Mouse (Mus musculus) hindlimb bud, embryonic 11.5 days (tissue): ENCODE results near the gene Agbl4.

Experiments used
- DNase-seq: peaks from one replicate; pipeline ENCODE4 v3.0.0-alpha.2; 2012; ENCODE audit warnings: low read depth, low spot score; ENCODE audit errors: extremely low spot score

Gene Agbl4

DNA sequence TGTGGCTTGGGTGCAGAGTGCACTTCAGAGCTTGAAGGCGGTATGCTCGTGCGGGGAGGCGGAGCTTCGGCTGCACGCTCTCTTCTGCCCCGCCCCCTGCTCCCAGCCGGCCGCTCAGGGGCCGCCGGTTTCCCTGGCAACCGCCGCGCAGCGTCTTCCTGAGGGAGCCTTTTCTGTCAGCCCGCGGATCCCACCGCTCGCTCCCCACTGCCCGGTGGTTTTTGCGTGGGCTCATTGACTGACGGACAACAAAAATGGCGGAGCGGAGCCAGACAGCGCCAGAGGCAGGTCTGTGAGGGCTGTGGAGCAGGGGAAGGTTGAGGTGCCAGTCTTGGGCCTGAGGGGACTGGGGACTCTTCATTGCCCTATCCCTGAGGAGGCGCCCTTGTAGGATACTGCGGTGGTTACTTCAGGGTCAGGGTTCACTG, at the start of gene Agbl4:
Gene Agbl4, plus strand, starts transcription at position 44 of the 428 bp plus-strand sequence.
- peak; percentile 20 for DNase-seq

DNA sequence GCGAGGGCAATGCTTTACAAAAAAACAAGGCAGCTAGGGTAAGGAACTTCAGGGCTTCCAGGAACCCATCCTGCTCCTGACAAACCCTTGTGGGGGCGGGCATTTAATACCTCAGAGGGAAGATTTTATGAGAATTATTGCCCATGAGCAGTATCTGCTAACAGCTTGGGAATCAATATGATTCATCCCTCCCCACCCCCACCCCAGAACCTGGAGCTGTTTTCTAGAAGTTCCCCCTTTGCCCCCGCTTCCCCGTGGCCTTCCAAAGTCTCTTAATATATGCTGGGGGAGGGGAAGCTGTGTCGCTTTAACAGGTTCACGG, 46.6 kb upstream of the Agbl4 start:
- no peak for DNase-seq

DNA sequence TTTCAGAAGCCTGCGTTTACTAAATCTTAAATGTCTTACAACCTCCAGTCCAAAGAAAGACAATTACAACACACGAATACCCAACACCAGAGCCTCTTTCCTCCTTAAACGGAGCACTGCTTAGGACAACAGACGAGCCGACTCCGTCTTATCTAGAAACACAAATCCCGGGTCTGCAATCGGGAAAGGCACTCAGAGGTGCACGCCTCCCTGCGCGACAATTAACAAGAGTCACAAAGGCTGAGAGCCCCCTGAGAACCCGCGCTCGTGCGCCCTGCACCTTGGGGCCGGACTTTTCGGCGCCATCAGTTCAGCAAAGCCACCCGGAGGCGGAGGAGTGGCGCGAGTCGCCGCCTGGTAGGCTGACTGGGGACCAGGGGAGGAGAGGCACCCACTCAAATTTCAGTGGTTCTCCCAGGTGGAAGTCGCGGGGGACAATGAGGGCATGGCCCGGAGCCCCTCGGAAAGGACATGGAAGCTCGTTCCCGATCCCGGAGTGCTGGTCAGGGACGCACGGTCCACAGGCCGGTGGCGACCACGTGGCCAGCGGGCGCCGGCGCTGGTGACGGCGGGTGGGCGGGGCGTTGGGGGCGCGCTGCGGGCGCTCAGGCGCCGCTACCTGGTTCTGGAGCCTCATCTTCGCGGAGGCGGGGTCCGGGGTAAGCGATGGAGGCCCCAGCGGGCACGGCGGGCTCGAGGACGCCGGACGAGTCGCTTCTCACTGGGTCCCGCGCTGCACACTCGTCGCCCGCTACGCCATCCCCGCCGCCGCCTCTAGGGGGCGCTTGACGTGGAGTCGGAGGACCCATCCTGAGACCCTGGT, 46.1 kb upstream of the Agbl4 start, which contains the start of gene Elavl4:
Gene Elavl4, minus strand, starts transcription at position 732 of the 823 bp plus-strand sequence.
- DNase-seq, result peak; percentile 26

DNA sequence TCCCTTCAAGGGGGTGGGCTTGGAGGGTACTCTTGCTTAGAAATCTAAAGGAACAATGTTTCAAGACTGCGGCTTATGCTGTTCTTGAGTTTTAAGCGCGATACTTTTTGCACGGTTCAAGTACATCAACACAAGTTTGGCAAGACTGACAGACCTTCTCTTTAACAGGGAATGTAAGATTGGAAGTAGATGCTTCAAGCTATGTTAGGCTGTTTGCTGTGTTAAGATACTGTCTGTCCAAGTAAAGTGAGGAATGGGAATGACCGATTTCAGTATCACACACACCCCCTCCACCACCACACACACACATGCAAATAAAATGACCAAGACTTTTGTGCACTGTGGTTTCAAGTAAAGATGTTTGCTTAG, 45.5 kb upstream of the Agbl4 start:
- DNase-seq, result peak; percentile 39

DNA sequence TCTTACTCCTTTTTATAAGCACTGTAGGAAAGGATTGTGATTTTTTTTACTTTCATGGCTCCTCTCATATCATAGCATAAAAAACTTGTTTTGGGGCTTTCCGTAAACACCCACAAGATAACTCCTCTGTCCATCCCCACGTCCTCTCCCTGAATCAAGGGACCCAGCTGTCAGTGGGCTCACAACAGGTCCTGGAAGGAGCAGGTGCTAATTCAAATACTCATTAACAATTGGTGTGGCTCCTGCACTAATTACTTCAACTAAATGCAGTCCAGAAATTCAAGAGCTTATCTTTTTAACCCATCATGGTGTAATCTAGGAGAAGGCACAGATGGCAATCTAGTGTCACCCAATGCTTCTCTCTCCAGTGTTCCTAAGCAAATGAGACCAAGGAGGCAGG, 36.9 kb upstream of the Agbl4 start:
- no peak for DNase-seq

DNA sequence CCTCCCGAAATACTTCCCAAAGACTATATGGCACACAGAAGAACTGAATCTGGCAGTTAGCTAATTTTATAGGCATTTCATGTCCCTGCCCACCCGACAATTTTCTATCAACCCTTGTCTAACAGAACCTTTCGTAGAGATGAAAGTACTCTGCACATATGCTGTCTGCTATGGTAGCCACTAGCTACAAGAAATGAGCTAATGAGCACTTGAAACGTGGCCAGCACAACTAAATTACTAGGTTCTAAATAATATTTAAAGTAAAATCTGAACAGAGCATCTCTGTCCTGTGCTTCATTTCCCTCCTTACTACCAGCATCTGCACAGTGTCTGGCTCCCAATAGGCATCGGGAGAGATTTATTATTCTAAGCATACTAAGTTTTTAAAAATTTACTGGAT, 1.2 kb upstream of the Agbl4 start:
- DNase-seq, result no peak

DNA sequence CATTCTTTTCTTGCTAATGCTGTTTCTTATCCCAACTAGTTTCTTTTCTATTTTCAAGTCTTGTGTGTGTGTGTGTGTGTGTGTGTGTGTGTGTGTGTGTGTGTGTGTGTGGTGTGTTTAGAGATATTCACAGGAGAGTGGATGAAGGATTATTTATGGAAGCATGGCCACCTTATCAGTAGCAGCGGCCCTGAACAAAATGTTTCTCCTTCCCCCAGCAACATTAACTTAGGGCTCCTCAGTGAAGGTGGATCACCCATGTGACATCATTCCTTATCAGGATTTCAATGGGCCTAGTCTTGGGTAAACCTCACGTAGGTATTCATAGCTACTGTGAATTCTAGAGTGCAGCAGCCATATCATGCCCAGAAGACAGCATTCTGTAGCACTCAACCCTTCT, 22.8 kb downstream of the Agbl4 start:
- DNase-seq, result no peak

DNA sequence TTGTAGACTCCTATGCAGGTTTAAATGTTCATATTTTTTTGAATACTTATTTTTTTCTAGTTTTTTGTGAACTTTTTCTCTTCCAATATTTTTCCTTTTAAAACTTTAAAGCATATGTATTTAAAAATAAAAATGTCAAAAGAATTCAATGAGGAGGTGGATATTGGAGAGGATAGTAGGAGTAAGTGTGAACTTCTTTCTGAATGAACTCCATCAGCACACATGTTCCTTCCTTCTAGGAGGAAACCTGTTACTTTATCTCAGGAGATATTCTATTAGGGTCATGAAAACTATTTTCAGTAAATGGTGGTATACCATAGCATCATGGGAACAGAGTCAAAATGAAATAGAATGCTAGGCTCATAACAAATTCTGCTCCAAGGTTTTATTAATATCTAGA, 30.2 kb downstream of the Agbl4 start:
- DNase-seq, result no peak

DNA sequence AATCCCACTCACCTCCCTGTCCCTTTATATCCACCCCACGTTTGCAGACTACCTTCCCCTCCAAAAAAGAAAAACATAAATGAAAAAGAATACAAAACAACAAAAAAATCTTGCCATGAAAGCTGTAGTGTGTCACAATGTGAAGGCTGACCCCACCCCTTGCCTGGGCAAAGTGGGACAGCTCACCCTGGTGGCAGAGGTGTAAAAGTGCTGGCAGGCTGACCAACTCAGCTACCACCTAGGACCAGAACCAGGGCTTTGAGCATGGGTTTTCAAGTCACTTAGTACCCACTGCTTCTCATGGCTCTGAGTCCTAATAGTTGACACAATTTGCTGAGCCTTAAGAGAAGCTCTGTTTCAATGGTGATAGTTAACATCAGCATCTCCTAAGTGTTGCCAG, 96.9 kb downstream of the Agbl4 start:
- DNase-seq, result no peak

DNA sequence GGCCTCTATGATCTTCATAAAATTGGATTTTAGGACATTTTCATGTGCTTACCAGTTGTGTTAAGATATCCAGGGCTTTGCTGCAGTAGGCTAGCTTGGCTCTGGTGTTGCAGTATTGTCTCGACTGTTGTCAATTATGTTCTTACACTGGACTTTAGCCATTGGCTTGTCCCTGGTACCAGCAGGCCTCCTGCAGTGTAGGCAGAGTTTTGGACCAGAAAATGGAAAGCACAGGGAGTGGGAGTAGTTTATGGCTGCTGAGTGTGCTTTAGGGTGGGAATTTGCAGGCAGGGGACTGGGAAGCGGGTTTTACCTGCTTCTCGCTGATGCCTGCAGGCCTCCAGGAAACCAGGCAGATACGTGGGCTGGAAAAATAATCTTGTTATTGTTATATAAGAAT, 132.3 kb downstream of the Agbl4 start:
- no peak for DNase-seq

DNA sequence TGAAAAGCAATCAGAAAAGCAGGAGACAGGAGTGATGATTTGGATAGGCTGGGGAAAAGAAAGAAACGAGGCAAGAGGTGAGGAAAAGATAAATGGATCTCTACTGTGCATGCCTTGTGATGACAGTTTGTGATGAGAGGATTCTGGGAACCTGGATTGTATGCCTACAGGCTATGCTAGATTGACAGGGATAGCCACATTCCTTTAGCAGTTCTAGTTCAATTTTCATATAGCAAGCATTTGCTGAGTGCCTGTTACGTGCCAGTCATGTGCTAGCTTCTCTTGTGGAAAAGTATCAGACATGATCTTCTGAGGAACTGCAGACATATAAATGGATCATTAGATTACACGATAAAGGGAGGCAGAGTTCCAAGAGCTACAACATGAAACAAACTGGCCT, 151.8 kb downstream of the Agbl4 start:
- DNase-seq, result no peak

DNA sequence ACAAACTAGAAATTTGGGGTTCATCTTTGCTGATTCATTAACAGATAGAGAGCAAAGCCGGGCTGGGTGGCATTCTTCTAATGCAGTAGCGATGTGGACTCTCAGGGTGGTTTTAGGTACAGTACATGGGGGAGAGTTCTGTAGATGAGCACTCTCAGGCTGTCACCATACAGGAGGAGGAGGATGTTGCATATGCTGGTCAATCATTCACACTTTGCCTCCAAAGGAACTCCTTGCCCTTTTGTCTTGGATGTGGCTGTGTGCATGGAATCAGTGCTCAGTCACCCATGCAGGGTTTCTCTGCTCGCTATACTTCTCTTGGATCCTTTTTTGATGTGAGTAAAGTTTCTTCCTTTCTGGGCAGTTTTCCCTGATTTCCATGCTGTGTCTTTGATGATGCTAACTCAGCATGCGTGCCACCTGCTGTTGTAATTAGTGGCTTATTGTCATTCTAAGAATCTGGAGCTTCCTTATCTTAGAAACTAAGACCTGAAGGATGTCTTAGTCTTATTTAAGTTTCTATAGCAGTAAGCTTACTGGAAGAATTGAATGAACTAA, 200.3 kb downstream of the Agbl4 start:
- DNase-seq, result no peak

DNA sequence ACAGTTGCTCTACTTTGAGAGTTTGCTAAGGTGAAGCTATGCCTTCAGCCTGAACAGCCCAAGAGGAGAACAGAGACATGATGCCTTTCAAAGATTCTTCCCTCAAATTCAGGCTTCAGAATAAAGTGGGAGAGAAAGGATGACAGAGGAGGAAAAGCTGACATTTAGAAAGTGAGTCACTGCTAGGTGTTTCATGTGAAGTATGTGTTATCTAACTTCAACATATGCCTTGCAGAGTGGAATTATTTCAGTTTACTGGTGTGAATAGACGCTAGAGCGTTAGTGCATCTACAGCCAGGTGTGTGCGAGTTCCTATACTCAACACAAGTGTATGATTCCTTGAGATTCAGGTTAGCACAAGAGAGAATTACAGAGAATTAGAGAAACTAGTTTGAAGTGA, 244.0 kb downstream of the Agbl4 start:
- no peak for DNase-seq

DNA sequence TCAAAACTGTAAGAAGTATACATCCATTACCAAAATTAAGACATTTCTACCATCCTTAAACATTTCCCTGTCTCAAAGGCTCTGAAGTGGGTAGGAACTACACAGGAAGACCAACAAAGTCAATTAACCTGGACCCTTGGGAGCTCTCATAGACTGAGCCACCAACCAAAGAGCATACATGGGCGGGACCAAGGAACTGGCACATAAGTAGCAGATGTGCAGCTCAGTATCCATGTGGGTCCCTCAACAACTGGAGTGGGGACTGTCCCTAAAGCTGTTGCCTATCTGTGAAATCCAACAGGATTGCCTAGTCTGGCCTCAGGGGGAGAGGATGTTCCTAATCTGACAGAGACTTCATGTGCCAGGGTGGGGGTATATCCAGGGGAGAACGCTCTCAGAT, 265.5 kb downstream of the Agbl4 start:
- no peak for DNase-seq

DNA sequence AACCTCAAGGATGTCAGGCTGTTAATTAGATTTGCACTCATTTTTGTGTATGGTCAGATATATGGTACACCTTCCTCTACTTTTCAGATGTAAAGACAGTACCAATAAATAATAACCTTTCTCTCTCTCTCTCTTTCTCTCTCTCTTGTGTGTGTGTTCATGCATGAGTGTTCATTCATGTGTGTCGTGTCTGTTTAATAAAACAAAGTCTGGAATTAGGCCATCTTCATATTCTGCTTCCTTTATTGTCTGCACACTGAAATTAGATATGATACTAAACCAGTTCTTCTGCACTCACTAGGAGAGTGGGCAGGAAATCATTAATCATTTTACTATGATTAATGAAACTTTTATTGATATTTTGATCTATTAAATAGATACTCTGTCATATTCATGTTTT, 276.7 kb downstream of the Agbl4 start:
- no peak for DNase-seq

DNA sequence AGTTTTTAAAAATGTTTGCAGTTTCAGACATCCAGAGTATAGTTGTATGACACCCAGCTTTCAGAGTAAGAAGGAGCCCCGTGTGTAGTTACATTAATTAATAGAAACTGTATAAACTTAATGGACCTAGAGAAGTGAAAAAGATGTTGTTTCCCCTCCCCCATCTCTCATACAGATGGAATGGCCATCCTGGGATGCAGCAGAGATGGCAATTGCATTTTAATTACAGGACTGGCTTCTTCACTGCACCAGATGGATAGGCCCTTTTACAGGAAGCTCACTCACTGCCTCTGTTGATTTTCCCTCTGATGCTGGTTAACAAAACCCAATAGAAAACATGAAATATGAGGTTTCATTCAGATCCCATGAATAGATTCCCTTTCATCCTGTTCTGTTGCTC, 337.7 kb downstream of the Agbl4 start:
- no peak for DNase-seq

DNA sequence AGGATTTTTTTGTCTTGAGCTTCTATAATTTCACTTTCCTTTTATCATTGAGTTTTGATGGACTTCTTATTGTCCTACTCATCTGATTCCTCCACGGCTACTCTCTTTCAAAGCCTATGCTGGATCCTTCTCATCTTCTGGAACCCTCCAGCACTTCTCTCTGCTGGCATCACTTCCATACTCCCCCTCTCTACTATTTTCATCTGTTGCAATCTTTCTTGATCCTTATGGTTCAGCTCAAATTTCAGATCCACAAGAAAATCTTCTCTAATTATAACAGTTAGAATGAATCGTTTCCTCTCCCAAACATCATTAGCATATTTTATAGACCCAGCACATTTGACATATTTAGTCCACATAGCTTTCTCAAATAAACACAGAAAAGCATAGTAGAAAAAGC, 360.5 kb downstream of the Agbl4 start:
- no peak for DNase-seq

DNA sequence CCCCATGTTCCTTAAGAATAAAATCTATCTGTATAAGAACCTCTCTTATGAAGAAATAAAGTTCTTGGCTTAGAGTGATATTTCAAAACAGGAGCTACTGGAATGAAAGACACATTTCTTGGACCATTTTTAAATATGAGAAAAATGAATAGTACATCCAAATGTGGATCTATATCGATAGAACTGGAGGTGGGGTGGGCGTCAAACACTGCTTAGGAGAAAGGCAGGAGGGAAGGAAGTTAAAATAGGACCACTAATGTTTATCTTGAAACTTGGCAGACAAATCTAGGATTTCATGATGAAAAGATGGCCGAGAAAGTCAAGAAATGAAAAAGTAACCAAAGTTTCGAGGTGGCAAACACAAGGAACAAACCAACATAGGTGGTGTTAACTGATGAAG, 391.1 kb downstream of the Agbl4 start:
- DNase-seq, result no peak

DNA sequence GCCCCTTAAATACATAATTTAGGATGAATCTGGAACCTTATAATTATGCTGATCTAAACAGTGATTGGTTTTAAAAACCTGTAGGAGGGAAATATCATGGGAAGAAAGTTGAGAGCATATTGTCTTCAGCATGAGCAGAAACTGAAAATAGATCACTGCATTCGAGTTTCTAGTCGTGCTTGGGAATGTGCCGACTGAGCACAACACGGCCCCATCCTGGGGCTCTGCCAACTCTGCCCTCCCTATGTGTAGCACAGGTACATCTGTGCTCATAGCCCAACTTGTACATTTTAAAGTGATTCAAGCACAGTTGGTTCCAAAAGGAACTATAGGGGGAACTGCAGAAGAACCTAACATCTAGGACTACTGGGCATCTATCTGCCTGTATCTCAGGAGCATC, 402.4 kb downstream of the Agbl4 start:
- DNase-seq, result no peak

DNA sequence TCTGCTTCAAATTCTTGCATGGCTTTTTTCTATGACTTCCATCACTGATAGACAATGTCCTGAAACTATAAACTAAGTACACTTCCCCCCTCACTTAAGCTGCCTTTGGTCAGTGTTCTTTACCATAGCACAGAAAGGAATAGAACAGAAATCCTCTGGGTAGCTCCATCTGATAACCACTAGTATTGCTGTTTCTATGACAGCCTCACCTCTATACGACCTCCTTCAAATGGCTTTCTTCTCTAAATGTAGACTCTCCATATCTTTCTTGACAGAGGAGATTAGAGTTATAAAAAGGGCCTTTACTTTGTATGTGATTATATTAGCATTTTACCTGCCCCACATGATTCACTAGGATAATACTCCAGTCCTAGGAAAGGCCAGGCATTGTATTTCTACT, 413.5 kb downstream of the Agbl4 start:
- DNase-seq, result no peak

DNA sequence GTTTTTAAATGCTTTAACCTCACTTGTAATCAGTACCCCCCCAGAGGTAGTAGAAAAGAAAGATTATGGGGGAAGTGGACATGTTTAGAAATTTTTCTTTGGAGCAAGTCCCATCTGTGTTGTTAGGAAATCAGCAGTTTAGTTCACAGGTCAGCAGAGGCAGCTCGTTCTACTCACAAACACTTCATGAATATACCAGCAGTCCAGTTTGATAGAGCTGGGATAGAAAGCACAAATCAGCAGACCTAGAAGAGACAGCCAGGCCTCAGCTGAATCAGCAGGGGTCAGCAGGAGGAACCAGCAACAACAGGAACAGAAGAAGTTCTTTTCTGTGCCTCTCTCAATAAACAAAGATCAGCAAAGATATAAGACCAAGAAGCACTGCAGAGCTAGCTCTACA, 435.3 kb downstream of the Agbl4 start:
- no peak for DNase-seq

DNA sequence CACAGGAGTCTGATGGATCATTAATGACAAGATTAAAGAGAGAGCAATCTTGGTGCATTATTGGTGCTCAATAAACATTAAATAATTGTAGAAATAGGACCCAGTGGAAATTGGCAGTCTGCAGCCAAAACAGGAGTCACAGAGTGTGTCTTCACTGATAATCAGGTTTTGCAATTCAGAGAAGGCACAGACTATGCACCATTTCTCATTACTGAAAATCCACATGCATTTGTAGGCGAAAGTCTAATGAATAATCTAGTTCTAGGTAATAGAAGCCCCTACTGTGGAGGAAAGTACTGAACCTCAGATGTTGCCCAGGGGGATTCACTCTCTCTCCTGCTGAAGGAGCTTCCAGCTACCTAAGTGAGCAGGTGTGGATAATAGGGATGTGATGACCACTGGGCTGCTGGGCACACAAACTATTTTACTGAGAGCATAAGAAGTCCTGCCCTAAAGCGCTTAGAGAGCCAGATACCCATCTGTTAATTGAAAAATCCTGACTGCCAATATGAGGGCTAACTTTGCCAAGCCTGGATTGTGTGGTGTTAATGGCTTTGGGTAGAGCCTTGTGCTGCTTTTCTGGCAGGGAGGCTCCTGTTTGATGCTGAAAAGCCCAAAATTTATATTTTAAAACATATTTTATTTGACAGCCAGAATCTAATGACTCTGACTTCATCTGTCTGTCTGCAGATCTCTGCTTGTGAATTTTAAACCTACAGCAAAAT, 482.4 kb downstream of the Agbl4 start:
- DNase-seq, result no peak
